Mouse (Mus musculus) embryonic fibroblast, embryonic 13.5 days (primary cell): ENCODE measurements around the gene Hipk4. TPM values are rescaled to one million over a fixed set of nuclear protein-coding genes. Genes with fewer than 3 reads are reported as not detected.

Experiments used
- H3K27ac ChIP-seq: 2 replicates; pipeline ENCODE4 v1.5.1; 2012; ENCODE audit warnings: low read length, control low read depth, inconsistent platforms; ENCODE audit not compliant: insufficient read depth
- H3K4me1 ChIP-seq: 2 replicates; pipeline ENCODE4 v1.6.1; 2011; ENCODE audit warnings: low read length; ENCODE audit not compliant: control insufficient read depth, insufficient read depth
- H3K4me3 ChIP-seq: 2 replicates; pipeline ENCODE4 v1.5.1; 2011; ENCODE audit warnings: mild to moderate bottlenecking, control low read depth, low read length; ENCODE audit not compliant: insufficient read depth
- CTCF ChIP-seq: IDR thresholded peaks from 2 replicates; pipeline ENCODE4 v1.5.1; 2011; ENCODE audit warnings: mild to moderate bottlenecking, control low read depth, low read length, moderate library complexity, borderline replicate concordance; ENCODE audit not compliant: insufficient read depth
- POLR2A ChIP-seq: IDR thresholded peaks from 2 replicates; pipeline ENCODE4 v1.6.1; 2011; ENCODE audit warnings: low read depth, mild to moderate bottlenecking, control low read depth, low read length, moderate library complexity
- polyA plus RNA-seq: library from polyadenylated mRNA; stranded (reverse); fragments of >200 nt; gene quantifications from 2 replicates; pipeline ENCODE4 v1.2.4, GENCODE M21; 2011; ENCODE audit warnings: low read depth; ENCODE audit not compliant: missing spikeins, insufficient read length

Hipk4 gene
- polyA plus RNA-seq, 1 experiment, result 1.5 TPM

GRCm38 (mm10) chr7:27518314-27518713 lies 4.8 kb upstream of the Hipk4 start:
- no peak for TF ChIP-seq POLR2A
- no peak for TF ChIP-seq CTCF
- Histone ChIP-seq H3K4me1 (no peaks in the 10 kb centered on the region), H3K4me3 (no peak overlapping the region), H3K27ac (no peak overlapping the region)

- Histone ChIP-seq H3K4me1 (no peaks in the 10 kb centered on the region), H3K27ac (no peak overlapping the region), H3K4me3 (no peak overlapping the region)
- TF ChIP-seq POLR2A (no peak), CTCF (no peak)
Measured at GRCm38 (mm10) chr7:27520104-27520503, 3.0 kb upstream of the Hipk4 start.

GRCm38 (mm10) chr7:27520599-27520998 lies 2.5 kb upstream of the Hipk4 start:
- Histone ChIP-seq H3K4me1 (no peaks in the 10 kb centered on the region), H3K4me3 (no peak overlapping the region), H3K27ac (no peak overlapping the region)
- TF ChIP-seq CTCF, result no peak
- no peak for TF ChIP-seq POLR2A

- H3K4me1 ChIP-seq, result no peaks in the 10 kb centered on the region
- no peak overlapping the region for H3K4me3 ChIP-seq
- no peak overlapping the region for H3K27ac ChIP-seq
- TF ChIP-seq CTCF (no peak), POLR2A (no peak)
Measured at GRCm38 (mm10) chr7:27523805-27524204, 738 bp downstream of the Hipk4 start.

GRCm38 (mm10) chr7:27526039-27526827 lies 3.2 kb downstream of the Hipk4 start:
- H3K27ac ChIP-seq, result no peak overlapping the region
- no peak overlapping the region for H3K4me3 ChIP-seq
- TF ChIP-seq CTCF (peak; percentile 81), POLR2A (no peak)
- H3K4me1 ChIP-seq, result no peaks in the 10 kb centered on the region

GRCm38 (mm10) chr7:27529070-27529469 lies 6.0 kb downstream of the Hipk4 start:
- Histone ChIP-seq H3K4me1 (no peaks in the 10 kb centered on the region), H3K4me3 (no peak overlapping the region), H3K27ac (no peak overlapping the region)
- TF ChIP-seq POLR2A (no peak), CTCF (no peak)

GRCm38 (mm10) chr7:27530937-27531336 lies 7.9 kb downstream of the Hipk4 start:
- TF ChIP-seq CTCF, result peak; percentile 23; the same call in 1 of the 2 replicates
- no peak for TF ChIP-seq POLR2A
- H3K4me3 ChIP-seq, result no peak overlapping the region
- H3K27ac ChIP-seq, result no peak overlapping the region
- H3K4me1 ChIP-seq, result no peaks in the 10 kb centered on the region

- no peaks in the 10 kb centered on the region for H3K4me1 ChIP-seq
- no peak overlapping the region for H3K4me3 ChIP-seq
- TF ChIP-seq POLR2A, result no peak
- no peak for TF ChIP-seq CTCF
- no peak overlapping the region for H3K27ac ChIP-seq
Measured at GRCm38 (mm10) chr7:27531707-27532106, 8.6 kb downstream of the Hipk4 start.

- Histone ChIP-seq H3K4me1 (no peaks in the 10 kb centered on the region), H3K27ac (no peak overlapping the region), H3K4me3 (no peak overlapping the region)
- no peak for TF ChIP-seq CTCF
- TF ChIP-seq POLR2A, result no peak
Measured at GRCm38 (mm10) chr7:27532480-27533050, 9.5 kb downstream of the Hipk4 start.

- TF ChIP-seq CTCF (no peak), POLR2A (no peak)
- no peak overlapping the region for H3K27ac ChIP-seq
Measured at GRCm38 (mm10) chr7:27535386-27535785, 12.3 kb downstream of the Hipk4 start.

More at GRCm38 (mm10) chr7:27535386-27535785, 12.3 kb downstream of the Hipk4 start:
- Histone ChIP-seq H3K4me3 (no peak overlapping the region), H3K4me1 (no peaks in the 10 kb centered on the region)
